ENCODE assay signal across 8 mouse cellular contexts in the genomic region with DNA sequence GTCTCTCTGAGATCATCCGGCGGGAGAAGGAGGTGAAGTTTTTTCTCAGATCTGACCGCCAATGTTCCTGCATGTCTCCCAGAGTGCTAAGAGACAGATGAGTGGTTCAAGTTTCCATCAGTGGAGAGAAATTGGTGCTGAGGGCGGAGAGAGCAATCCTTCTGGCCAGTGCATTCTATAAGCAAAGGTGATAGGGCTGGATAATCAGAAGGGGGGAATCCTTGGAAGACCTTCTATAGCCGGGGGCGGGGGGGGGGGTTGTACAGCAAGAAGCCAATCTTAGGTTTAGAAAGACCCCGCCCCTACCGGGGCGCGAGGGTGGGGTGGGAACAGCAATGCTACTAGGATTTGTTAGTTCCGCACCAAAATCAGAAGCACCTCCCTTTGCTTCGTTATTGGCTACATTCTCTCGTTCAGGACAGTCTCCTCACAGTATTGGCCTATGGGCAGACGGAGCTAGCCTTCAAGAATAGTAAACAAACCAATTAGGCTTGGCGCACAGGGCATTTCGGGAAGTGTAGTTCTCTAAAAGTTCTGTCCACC. TPM values are rescaled to one million over a fixed set of nuclear protein-coding genes. Genes with fewer than 3 reads are reported as not detected.
DNase-seq lines count a peak whose midpoint lies in the region; ATAC-seq and TF ChIP-seq lines count a peak whose summit lies in the region.

No protein-coding gene starts in this region.

- peaks cover 30% of the 10 kb centered on the region for H3K79me2 ChIP-seq in MEL (ENCODE audit: control insufficient read depth, insufficient read depth, low read length, poor library complexity)

- H3K4me2 ChIP-seq in lung, embryonic 16.5 days (ENCODE audit: low read depth, low read length): peak overlapping the region; percentile 99

- H3K27me3 ChIP-seq in MEL (ENCODE audit: control insufficient read depth in 1 of 2, insufficient read depth in 2 of 2, low read length in 2 of 2): no peaks in the 10 kb centered on the region
- no peaks in the 10 kb centered on the region for H3K27me3 ChIP-seq in cerebellum, adult 2 months (ENCODE audit: control insufficient read depth, insufficient read depth, low read length)
- H3K27me3 ChIP-seq in lung, embryonic 16.5 days (ENCODE audit: control insufficient read depth, insufficient read depth, low read depth, low read length): no peaks in the 10 kb centered on the region

- no peak for TF ChIP-seq CTCF in MEL (IDR thresholded peaks at IDR 0.05 in 2 of 3, conservative IDR thresholded peaks at IDR 0.05 in 1 of 3; ENCODE audit: control insufficient read depth in 1 of 3, insufficient read depth in 1 of 3, low read depth in 2 of 3, low read length in 3 of 3, poor library complexity in 1 of 3, severe bottlenecking in 1 of 3)
- TF ChIP-seq CTCF in cerebellum, adult 2 months (IDR thresholded peaks at IDR 0.05; ENCODE audit: borderline replicate concordance, insufficient read depth, low read depth, low read length): no peak

- TF ChIP-seq RAD21 in MEL (IDR thresholded peaks at IDR 0.05; ENCODE audit: low read depth, low read length): no peak

- peak; percentile 97 for DNase-seq in MEL (ENCODE audit: low read depth, low spot score)
- DNase-seq in cerebellum, adult 2 months: peak; percentile 77 to 93
- peak; percentile 90 for DNase-seq in forelimb bud, embryonic 11.5 days (ENCODE audit: low read depth, low spot score)
- peak; percentile 84 for DNase-seq in layer of hippocampus, adult 9-10 months (ENCODE audit: low spot score)
- DNase-seq in ovary, postnatal 10 days (ENCODE audit: low spot score): peak; percentile 19
- peak; percentile 76 to 78 for DNase-seq in thymus, postnatal 10 days (ENCODE audit: low spot score in 2 of 2)

- 1% methylated on average over 16 of the region's 16 CpGs for WGBS in cerebellum, adult 2 months
- WGBS in lung, embryonic 16.5 days: under 1% methylated on average over 16 of the region's 16 CpGs

- 0 out of 4 replicates have a peak, but pooled peaks of 1 of the 2 experiments have one; percentile 31 for TF ChIP-seq POLR2A in MEL (IDR thresholded peaks at IDR 0.05; ENCODE audit: control insufficient read depth in 1 of 2, insufficient read depth in 1 of 2, low read depth in 1 of 2, low read length in 2 of 2, poor library complexity in 1 of 2)
- TF ChIP-seq POLR2A in cerebellum, adult 2 months (IDR thresholded peaks at IDR 0.05; ENCODE audit: borderline replicate concordance, insufficient read depth, low read length): no peak

- H3K4me3 ChIP-seq in MEL (ENCODE audit: control insufficient read depth in 1 of 2, insufficient read depth in 1 of 2, low read depth in 2 of 2, low read length in 2 of 2): peak overlapping the region; percentile 74 to 93
- H3K4me3 ChIP-seq in cerebellum, adult 2 months (replicated peaks; ENCODE audit: insufficient read depth, low read depth, low read length): peak overlapping the region; percentile 87
- H3K4me3 ChIP-seq in lung, embryonic 16.5 days (ENCODE audit: low read length): peak overlapping the region; percentile 89

- TF ChIP-seq EP300 in MEL (IDR thresholded peaks at IDR 0.05; ENCODE audit: low read depth in 1 of 2, low read length in 2 of 2): no peak

- ATAC-seq in hematopoietic stem cell, adult 5-6 weeks (replicated peaks in 1 of 2; ENCODE audit: insufficient read depth in 1 of 2, low FRiP score in 2 of 2, low TSS enrichment in 1 of 2, low read depth in 1 of 2, poor library complexity in 2 of 2, severe bottlenecking in 2 of 2): peak; percentile 92 to 95
- ATAC-seq in lung, embryonic 16.5 days (ENCODE audit: low read depth): peak; percentile 95

- H3K9me3 ChIP-seq in MEL (replicated peaks; ENCODE audit: insufficient read depth, low read length): no peaks in the 10 kb centered on the region
- H3K9me3 ChIP-seq in lung, embryonic 16.5 days (ENCODE audit: control insufficient read depth, low read length): no peaks in the 10 kb centered on the region

- peaks cover 0 to 13% of the 10 kb centered on the region in 2 experiments; a peak in 3 of 4 replicates for H3K36me3 ChIP-seq in MEL (ENCODE audit: control insufficient read depth in 1 of 2, insufficient read depth in 2 of 2, low read length in 2 of 2)
- H3K36me3 ChIP-seq in lung, embryonic 16.5 days (ENCODE audit: control insufficient read depth, insufficient read depth, low read length): no peaks in the 10 kb centered on the region

- H3K27ac ChIP-seq in MEL (ENCODE audit: control insufficient read depth, low read depth, low read length): peak overlapping the region; percentile 57
- H3K27ac ChIP-seq in cerebellum, adult 2 months (ENCODE audit: insufficient read depth, low read length): peak overlapping the region; percentile 75; the same call in 1 of the 2 replicates
- peak overlapping the region; percentile 92 for H3K27ac ChIP-seq in lung, embryonic 16.5 days (ENCODE audit: low read length)

- peaks cover 6 to 7% of the 10 kb centered on the region in 2 experiments; a peak in 3 of 4 replicates for H3K4me1 ChIP-seq in MEL (ENCODE audit: control insufficient read depth in 1 of 2, insufficient read depth in 2 of 2, low read length in 2 of 2)
- H3K4me1 ChIP-seq in cerebellum, adult 2 months (ENCODE audit: control insufficient read depth, insufficient read depth, low read length): no peaks in the 10 kb centered on the region
- H3K4me1 ChIP-seq in lung, embryonic 16.5 days (replicated peaks; ENCODE audit: control insufficient read depth, insufficient read depth, low read length): peaks cover 13% of the 10 kb centered on the region

- peak overlapping the region; percentile 98 for H3K9ac ChIP-seq in MEL (ENCODE audit: control insufficient read depth, low read depth, low read length, poor library complexity, severe bottlenecking)
- peak overlapping the region; percentile 94 for H3K9ac ChIP-seq in lung, embryonic 16.5 days (ENCODE audit: low read length)

TF ChIP-seq in MEL, 35 proteins besides CTCF, POLR2A, EP300 and RAD21:
- TF ChIP-seq HCFC1 (IDR thresholded peaks at IDR 0.05; ENCODE audit: low read depth, low read length): peak; percentile 98
- no peak for TF ChIP-seq E2F4 (IDR thresholded peaks at IDR 0.05; ENCODE audit: borderline replicate concordance, low read depth, low read length)
- no peak for TF ChIP-seq UBTF (IDR thresholded peaks at IDR 0.05; ENCODE audit: borderline replicate concordance, insufficient read depth, low read depth, low read length)
- peak; percentile 48 for TF ChIP-seq SIN3A (IDR thresholded peaks at IDR 0.05; ENCODE audit: low read length)
- no peak for TF ChIP-seq JUND (IDR thresholded peaks at IDR 0.05; ENCODE audit: low read depth, low read length)
- TF ChIP-seq CHD1 (IDR thresholded peaks at IDR 0.05; ENCODE audit: low read depth, low read length): no peak
- 0 out of 2 replicates have a peak, but pooled peaks have one; percentile 21 for TF ChIP-seq MAZ (IDR thresholded peaks at IDR 0.05; ENCODE audit: low read depth, low read length)
- TF ChIP-seq NELFE (IDR thresholded peaks at IDR 0.05; ENCODE audit: low read depth, low read length): no peak
- no peak for TF ChIP-seq TAL1 (IDR thresholded peaks at IDR 0.05; ENCODE audit: low read length)
- peak; percentile 80 for TF ChIP-seq ELF1 (IDR thresholded peaks at IDR 0.05; ENCODE audit: low read depth, low read length)
- TF ChIP-seq RCOR1 (IDR thresholded peaks at IDR 0.05; ENCODE audit: low read depth, low read length): no peak
- TF ChIP-seq MYB (IDR thresholded peaks at IDR 0.05; ENCODE audit: low read depth, low read length): no peak
- TF ChIP-seq KAT2A (conservative IDR thresholded peaks at IDR 0.05; ENCODE audit: low read depth, low read length): peak; percentile 77
- TF ChIP-seq TBP (IDR thresholded peaks at IDR 0.05; ENCODE audit: low read depth, low read length): no peak
- no peak for TF ChIP-seq BHLHE40 (IDR thresholded peaks at IDR 0.05; ENCODE audit: borderline replicate concordance, low read depth, low read length)
- no peak for TF ChIP-seq POLR2AphosphoS5 (IDR thresholded peaks at IDR 0.05; ENCODE audit: borderline replicate concordance, low read depth, low read length)
- TF ChIP-seq MEF2A (IDR thresholded peaks at IDR 0.05; ENCODE audit: extremely low read depth, insufficient replicate concordance, low read depth, low read length, poor library complexity, severe bottlenecking): no peak
- TF ChIP-seq MAX (IDR thresholded peaks at IDR 0.05; ENCODE audit: low read length): peak; percentile 1; the same call in 1 of the 2 replicates
- no peak for TF ChIP-seq ZNF384 (IDR thresholded peaks at IDR 0.05; ENCODE audit: low read depth, low read length)
- no peak for TF ChIP-seq SMC3 (IDR thresholded peaks at IDR 0.05; ENCODE audit: low read depth, low read length)
- TF ChIP-seq USF1 (IDR thresholded peaks at IDR 0.05; ENCODE audit: low read depth, low read length): no peak
- no peak for TF ChIP-seq NRF1 (IDR thresholded peaks at IDR 0.05; ENCODE audit: insufficient read depth, low read depth, low read length, poor library complexity, severe bottlenecking)
- no peak for TF ChIP-seq GABPA (IDR thresholded peaks at IDR 0.05; ENCODE audit: low read depth, low read length)
- TF ChIP-seq CHD2 (IDR thresholded peaks at IDR 0.05; ENCODE audit: low read length): peak; percentile 82
- TF ChIP-seq ZC3H11A (IDR thresholded peaks at IDR 0.05; ENCODE audit: low read depth, low read length): no peak
- no peak for TF ChIP-seq ZMIZ1 (IDR thresholded peaks at IDR 0.05; ENCODE audit: low read depth, low read length)
- no peak for TF ChIP-seq MAFK (IDR thresholded peaks at IDR 0.05; ENCODE audit: borderline replicate concordance, low read depth, low read length)
- no peak for TF ChIP-seq ZKSCAN1 (IDR thresholded peaks at IDR 0.05; ENCODE audit: low read depth, low read length)
- no peak for TF ChIP-seq ETS1 (IDR thresholded peaks at IDR 0.05; ENCODE audit: low read depth, low read length)
- no peak for TF ChIP-seq MYC (IDR thresholded peaks at IDR 0.05; ENCODE audit: low read depth, low read length)

RNA-seq across cellular contexts. Expression of a gene that starts 0.9 kb away (rescaled TPM):
- 12.3 and 16.0 TPM in 2 replicates for total RNA-seq in MEL (2012; rRNA removed)
- 10 to 100 TPM; 19.6 to 82.2 TPM for polyA plus RNA-seq in MEL (2012; ENCODE audit: insufficient read depth in 1 of 2, insufficient read length in 2 of 2, low read depth in 1 of 2, low replicate concordance in 2 of 2, missing spikeins in 1 of 2)
- 30.9 and 32.7 TPM in 2 replicates for polyA plus RNA-seq in cerebellum, adult 2 months (2012; rRNA removed)
- total RNA-seq in hematopoietic stem cell, adult 5-6 weeks (2017): 56.1 and 62.3 TPM in 2 replicates
- 3.2 and 3.6 TPM in 2 replicates for polyA plus RNA-seq in lung, embryonic 16.5 days (2015; fragmentation: Nextera tagmentation; extraction: Ambion mirVana)

Comparison
In these comparisons a context has a peak if more than half of its experiments do, and no peak if none do; other contexts are left out.
1. Peak in every context shown above with its lines: DNase-seq, ATAC-seq, H3K4me3 ChIP-seq and H3K27ac ChIP-seq.
2. DNase-seq: peak in every context shown above with its lines; median percentile 97 in MEL; 90 in forelimb bud, embryonic 11.5 days; 85 in cerebellum, adult 2 months; 84 in layer of hippocampus, adult 9-10 months; 77 in thymus, postnatal 10 days; 19 in ovary, postnatal 10 days.